ENCODE assay signal across 8 mouse cellular contexts in the genomic region with DNA sequence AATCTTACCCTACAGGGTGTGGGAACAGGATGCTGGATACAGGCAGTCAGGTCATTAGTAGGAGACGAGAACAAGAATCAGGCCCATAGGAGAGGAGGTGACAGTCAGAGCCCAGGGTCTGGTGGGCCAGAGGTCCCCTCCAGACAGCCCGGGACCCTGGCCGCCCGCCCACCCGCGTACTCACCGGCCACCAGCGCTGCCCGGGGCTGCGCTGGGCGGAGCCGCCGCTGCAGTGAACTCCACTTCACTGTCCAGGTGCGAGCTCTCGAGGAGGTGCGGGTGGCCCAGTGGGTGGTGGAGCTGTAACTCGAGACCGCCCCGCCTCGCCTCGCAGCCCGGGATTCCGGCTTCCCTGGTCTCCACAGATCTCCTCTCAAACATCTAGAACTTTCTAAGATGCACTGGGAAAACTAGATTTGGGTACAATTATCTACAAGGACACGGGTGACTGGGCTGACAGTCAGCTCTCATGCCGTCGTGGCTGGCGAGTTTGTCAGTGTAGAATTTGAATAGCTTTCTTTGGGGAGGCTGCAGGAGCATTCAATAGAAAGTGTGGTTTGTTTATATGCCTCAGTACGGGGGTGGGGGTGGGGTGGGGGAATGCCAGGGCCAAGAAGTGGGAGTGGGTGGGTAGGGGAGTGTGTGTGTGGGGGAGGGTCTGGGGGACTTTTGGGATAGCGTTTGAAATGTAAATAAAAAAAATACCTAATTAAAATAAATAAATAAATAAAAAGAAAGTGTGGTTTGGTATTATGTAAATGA. TPM values are rescaled to one million over a fixed set of nuclear protein-coding genes. Genes with fewer than 3 reads are reported as not detected.
DNase-seq lines count a peak whose midpoint lies in the region; ATAC-seq lines count a peak whose summit lies in the region.

A gene (minus strand): TSS at position 259 of the 762 bp plus-strand sequence.

- peak within 1 kb of the TSS; percentile 35 for H3K4me3 ChIP-seq in midbrain, embryonic 13.5 days (replicated peaks)

- H3K27me3 ChIP-seq in midbrain, embryonic 13.5 days, result peaks cover 8% of the 10 kb centered on the region; the same call in 1 of the 2 replicates

- H3K27ac ChIP-seq in midbrain, embryonic 13.5 days, result no peak within 1 kb of the TSS

- ATAC-seq in midbrain, embryonic 13.5 days, result peak; percentile 82

- H3K9me3 ChIP-seq in midbrain, embryonic 13.5 days, result no peaks in the 10 kb centered on the region

- no peaks in the 10 kb centered on the region for H3K36me3 ChIP-seq in midbrain, embryonic 13.5 days

- H3K4me1 ChIP-seq in midbrain, embryonic 13.5 days (replicated peaks), result peaks cover 12% of the 10 kb centered on the region

- peak within 1 kb of the TSS; percentile 65 for H3K4me2 ChIP-seq in midbrain, embryonic 13.5 days (replicated peaks)

- WGBS in midbrain, embryonic 13.5 days, result 1% methylated on average over 29 of the region's 29 CpGs

- peak; percentile 6 for DNase-seq in cerebellum, adult 11-12 months
- no peak for DNase-seq in cerebellum, adult 9-10 months
- peak; percentile 35 for DNase-seq in urinary bladder, postnatal 14 days (ENCODE audit: low spot score)
- DNase-seq in urinary bladder, postnatal 10 days (ENCODE audit: low spot score), result no peak
- peak; percentile 10 for DNase-seq in kidney, postnatal 10 days
- no peak for DNase-seq in spleen, adult 18-20 months
- DNase-seq in spleen, adult 12 weeks (ENCODE audit: low spot score), result no peak

- H3K9ac ChIP-seq in midbrain, embryonic 13.5 days (replicated peaks), result peak within 1 kb of the TSS; percentile 44; the same call in 1 of the 2 replicates

RNA-seq across cellular contexts. Expression of the gene that starts here (rescaled TPM):
- 0.05 and 0.14 TPM in 2 replicates for polyA plus RNA-seq in midbrain, embryonic 13.5 days (2015; fragmentation: Nextera tagmentation; extraction: Ambion mirVana)

Comparison
In these comparisons a context has a peak if more than half of its experiments do, and no peak if none do; other contexts are left out.
1. DNase-seq: peak in cerebellum, adult 11-12 months (single experiment), urinary bladder, postnatal 14 days (single experiment) and kidney, postnatal 10 days (single experiment); none in cerebellum, adult 9-10 months (single experiment), urinary bladder, postnatal 10 days (single experiment), spleen, adult 18-20 months (0 of 2) and spleen, adult 12 weeks (single experiment).
2. Peak in ATAC-seq, H3K4me3 ChIP-seq, H3K9ac ChIP-seq and H3K4me2 ChIP-seq in midbrain, embryonic 13.5 days; RNA of the gene not detected or under 1 TPM.